ENCODE assay signal across 8 mouse cellular contexts in genomic region chr10:58559098-58559497, GRCm38 (mm10).
A peak's percentile ranks its signal among the peaks of the same experiment; 100 is the strongest.
DNase-seq lines count a peak whose midpoint lies in the region; ATAC-seq lines count a peak whose summit lies in the region.

No protein-coding gene starts in this region.

- no peak overlapping the region for H3K4me3 ChIP-seq in neural tube, embryonic 15.5 days (replicated peaks)

- no peaks in the 10 kb centered on the region for H3K9me3 ChIP-seq in neural tube, embryonic 15.5 days (replicated peaks)

- no peak overlapping the region for H3K4me2 ChIP-seq in neural tube, embryonic 15.5 days

- 0 out of 2 replicates have a peak, but pooled peaks cover 3% of the 10 kb centered on the region for H3K4me1 ChIP-seq in neural tube, embryonic 15.5 days

- no peak overlapping the region for H3K27ac ChIP-seq in neural tube, embryonic 15.5 days (replicated peaks)

- no peak overlapping the region for H3K9ac ChIP-seq in neural tube, embryonic 15.5 days (replicated peaks)

- no peaks in the 10 kb centered on the region for H3K27me3 ChIP-seq in neural tube, embryonic 15.5 days (replicated peaks)

- WGBS in neural tube, embryonic 15.5 days = 31% methylated on average over 7 of the region's 7 CpGs

- peak; percentile 85 for ATAC-seq in common myeloid progenitor, adult 5-6 weeks (replicated peaks; ENCODE audit: low read depth, poor library complexity, severe bottlenecking)
- ATAC-seq in neural tube, embryonic 15.5 days (ENCODE audit: low FRiP score) = 0 out of 2 replicates have a peak, but pooled peaks have one; percentile 66

- H3K36me3 ChIP-seq in neural tube, embryonic 15.5 days = no peaks in the 10 kb centered on the region

- DNase-seq in ovary, postnatal 36 days (ENCODE audit: low spot score) = peak; percentile 37
- DNase-seq in ovary, adult 18-20 months (ENCODE audit: low spot score) = no peak
- DNase-seq in adipocyte (ENCODE audit: low spot score) = peak; percentile 20
- DNase-seq in gastrocnemius, postnatal 25 days = peak; percentile 14
- peak; percentile 64 to 68 for DNase-seq in left cerebral cortex, postnatal 14 days (ENCODE audit: low spot score in 2 of 2)
- DNase-seq in spleen, adult 12 weeks (ENCODE audit: low spot score) = no peak

- intact Hi-C loops in left cerebral cortex, postnatal 14 days (cut with DNase I) = loop anchor here (5.0 kb wide), 1 partner anchor 113 kb away; no protein-coding TSS in a partner anchor

Comparison
In these comparisons a context has a peak if more than half of its experiments do, and no peak if none do; other contexts are left out.
1. DNase-seq: peak in ovary, postnatal 36 days (single experiment), adipocyte (single experiment), gastrocnemius, postnatal 25 days (single experiment) and left cerebral cortex, postnatal 14 days (2 of 2); none in ovary, adult 18-20 months (single experiment) and spleen, adult 12 weeks (single experiment).